Mouse (Mus musculus) CH12.LX (cell line): Measurements from ENCODE around the gene Kyat1. TPM values are rescaled to one million over a fixed set of nuclear protein-coding genes. Genes with fewer than 3 reads are reported as not detected.

Source experiments
- DNase-seq: peaks from one replicate; pipeline ENCODE4 v3.0.0-alpha.2; 2013; ENCODE audit errors: extremely low read depth
- H3K27ac ChIP-seq: 2 replicates; pipeline ENCODE4 v1.5.1; 2012; ENCODE audit warnings: low read depth, mild to moderate bottlenecking, control low read depth, moderate library complexity; ENCODE audit not compliant: insufficient read depth
- H3K27me3 ChIP-seq: replicated peaks from 2 replicates; pipeline ENCODE3; 2012; ENCODE audit warnings: inconsistent platforms
- H3K36me3 ChIP-seq, 2 experiments: replicated peaks in 1 of 2; 2 replicates each; pipeline versions ENCODE3 to v1.6.1; 2012; ENCODE audit warnings: inconsistent platforms in 1 of 2, low read length in 1 of 2, mild to moderate bottlenecking in 1 of 2, mixed read lengths in 1 of 2, moderate library complexity in 1 of 2; ENCODE audit not compliant: control insufficient read depth in 1 of 2, insufficient read depth in 1 of 2
- H3K4me1 ChIP-seq, 2 experiments: 2 replicates each; pipeline ENCODE4 v1.6.1; 2012; ENCODE audit warnings: inconsistent platforms in 1 of 2, moderate library complexity in 1 of 2; ENCODE audit not compliant: insufficient read depth in 2 of 2, control insufficient read depth in 1 of 2
- H3K4me2 ChIP-seq: 2 replicates; pipeline ENCODE4 v1.6.1; 2012; ENCODE audit warnings: low read depth, mild to moderate bottlenecking, control low read depth; ENCODE audit not compliant: poor library complexity, insufficient read depth, severe bottlenecking
- H3K4me3 ChIP-seq, 3 experiments: fragments of 150-350 bp in 1 of 3; sonication (generic) in 1 of 3; replicated peaks in 1 of 3; 2 replicates each; pipeline versions ENCODE3 to v1.5.1; 2011 to 2012; ENCODE audit warnings: low read depth in 2 of 3, low read length in 2 of 3, mild to moderate bottlenecking in 2 of 3, moderate library complexity in 2 of 3, control low read depth in 1 of 3, improper control_type of control experiment in 1 of 3, inconsistent platforms in 1 of 3, mixed read lengths in 1 of 3; ENCODE audit not compliant: poor library complexity in 1 of 3
- H3K79me2 ChIP-seq: replicated peaks from 2 replicates; pipeline ENCODE4 v1.6.1; 2012; ENCODE audit warnings: mild to moderate bottlenecking, moderate library complexity; ENCODE audit not compliant: control insufficient read depth, poor library complexity, insufficient read depth, severe bottlenecking; ENCODE audit errors: extremely low read depth
- H3K9ac ChIP-seq: 2 replicates; pipeline ENCODE4 v1.6.1; 2012; ENCODE audit warnings: low read depth, mild to moderate bottlenecking, control low read depth, moderate library complexity; ENCODE audit not compliant: insufficient read depth
- H3K9me3 ChIP-seq: replicated peaks from 2 replicates; pipeline ENCODE3; 2012; ENCODE audit warnings: low read length, inconsistent platforms, mixed read lengths
- BHLHE40 ChIP-seq: IDR thresholded peaks from 2 replicates; pipeline ENCODE4 v1.6.1; 2011; ENCODE audit warnings: mild to moderate bottlenecking, low read depth, low read length, improper control_type of control experiment
- CHD1 ChIP-seq: IDR thresholded peaks from 2 replicates; pipeline ENCODE4 v1.6.1; 2012; ENCODE audit warnings: low read depth, low read length, improper control_type of control experiment, inconsistent platforms
- CHD2 ChIP-seq: IDR thresholded peaks from 2 replicates; pipeline ENCODE4 v1.6.1; 2011; ENCODE audit warnings: low read length, improper control_type of control experiment
- CTCF ChIP-seq, 2 experiments: IDR thresholded peaks in 1 of 2; conservative IDR thresholded peaks in 1 of 2; 2 replicates each; pipeline ENCODE4 v1.5.1; 2011 to 2012; ENCODE audit warnings: low read depth in 2 of 2, low read length in 2 of 2, improper control_type of control experiment in 1 of 2, inconsistent platforms in 1 of 2, mild to moderate bottlenecking in 1 of 2, moderate library complexity in 1 of 2
- E2F4 ChIP-seq: IDR thresholded peaks from 2 replicates; pipeline ENCODE4 v1.6.1; 2011; ENCODE audit warnings: low read depth, low read length, improper control_type of control experiment; ENCODE audit not compliant: insufficient replicate concordance
- ELF1 ChIP-seq: IDR thresholded peaks from 2 replicates; pipeline ENCODE4 v1.6.1; 2014; ENCODE audit warnings: low read depth, mild to moderate bottlenecking, inconsistent platforms, low read length, improper control_type of control experiment
- EP300 ChIP-seq: IDR thresholded peaks from 2 replicates; pipeline ENCODE4 v1.6.1; 2011; ENCODE audit warnings: low read length, improper control_type of control experiment
- GABPA ChIP-seq: IDR thresholded peaks from 2 replicates; pipeline ENCODE4 v1.6.1; 2012; ENCODE audit warnings: low read depth, low read length, improper control_type of control experiment, inconsistent platforms; ENCODE audit not compliant: insufficient replicate concordance
- HCFC1 ChIP-seq: IDR thresholded peaks from 2 replicates; pipeline ENCODE4 v1.6.1; 2012; ENCODE audit warnings: low read depth, mild to moderate bottlenecking, inconsistent platforms, low read length, improper control_type of control experiment
- MYC ChIP-seq: IDR thresholded peaks from 2 replicates; pipeline ENCODE4 v1.6.1; 2011; ENCODE audit warnings: low read depth, mild to moderate bottlenecking, improper control_type of control experiment, low read length
- NELFE ChIP-seq: IDR thresholded peaks from 2 replicates; pipeline ENCODE4 v1.6.1; 2011; ENCODE audit warnings: low read depth, low read length, improper control_type of control experiment
- NRF1 ChIP-seq: IDR thresholded peaks from 2 replicates; pipeline ENCODE4 v1.6.1; 2014; ENCODE audit warnings: low read depth, mild to moderate bottlenecking, inconsistent platforms, low read length, improper control_type of control experiment, moderate library complexity
- PAX5 ChIP-seq: IDR thresholded peaks from 2 replicates; pipeline ENCODE4 v1.6.1; 2012; ENCODE audit warnings: low read length, inconsistent platforms, mixed read lengths
- POLR2A ChIP-seq: IDR thresholded peaks from 2 replicates; pipeline ENCODE4 v1.6.1; 2011; ENCODE audit warnings: low read depth, mild to moderate bottlenecking, improper control_type of control experiment, low read length
- RAD21 ChIP-seq: IDR thresholded peaks from 2 replicates; pipeline ENCODE4 v1.6.1; 2011; ENCODE audit warnings: low read depth, mild to moderate bottlenecking, low read length, improper control_type of control experiment, moderate library complexity
- TBP ChIP-seq: conservative IDR thresholded peaks from 2 replicates; pipeline ENCODE4 v1.6.1; 2011; ENCODE audit warnings: low read depth, low read length, improper control_type of control experiment
- UBTF ChIP-seq: IDR thresholded peaks from 2 replicates; pipeline ENCODE4 v1.6.1; 2012; ENCODE audit warnings: low read depth, mild to moderate bottlenecking, inconsistent platforms, low read length, improper control_type of control experiment, moderate library complexity
- dilution Hi-C: fragments of 300-500 bp; cut with MboI; formaldehyde crosslinking; loops from 2 replicates; pipeline ENCODE4 v1.14.3; 2020; ENCODE audit warnings: low sequenced_read_pairs; ENCODE audit not compliant: extremely low pct_unique_long_range_greater_than_20kb, extremely low pct_ligation_motif_present
- in situ Hi-C: fragments of 300-500 bp; cut with MboI; formaldehyde crosslinking; loops from 3 replicates; pipeline ENCODE4 v1.14.3; 2019; ENCODE audit warnings: low sequenced_read_pairs, low pct_ligation_motif_present, low pct_unique_long_range_greater_than_20kb, mixed read lengths
- polyA plus RNA-seq: library from polyadenylated mRNA; unstranded; fragments of >175 nt; gene quantifications from 2 replicates; pipeline ENCODE4 v1.2.1, GENCODE M21; 2012; ENCODE audit warnings: low read depth; ENCODE audit not compliant: insufficient read length
- total RNA-seq, 2 experiments: library from RNA; depleted of rRNA; stranded (reverse); fragments of 300-350 nt in 1 of 2; fragments of >200 nt in 1 of 2; gene quantifications; 2 replicates each; pipeline ENCODE4 v1.2.3; 2012 to 2014

Gene Kyat1
- total and polyA plus RNA-seq, 3 experiments: 5.0 to 7.0 (median 5.4) TPM

GRCm38 (mm10) chr2:30253809-30254208, 48.2 kb upstream of the Kyat1 start:
- H3K9ac ChIP-seq: no peak overlapping the region
- dilution Hi-C loops: no loop called here
- H3K4me3 ChIP-seq: no peak overlapping the region
- no peak overlapping the region for H3K27ac ChIP-seq
- TF ChIP-seq CHD1 (no peak), NRF1 (no peak), NELFE (no peak), POLR2A (no peak), PAX5 (no peak), MYC (no peak), TBP (no peak), EP300 (no peak), GABPA (no peak)
- DNase-seq: no peak
- in situ Hi-C loops: no loop called here
- H3K4me2 ChIP-seq: no peak overlapping the region
- no peaks in the 10 kb centered on the region for H3K27me3 ChIP-seq
- peaks cover 24 to 46% of the 10 kb centered on the region in 2 experiments for H3K4me1 ChIP-seq
- H3K79me2 ChIP-seq: no peaks in the 10 kb centered on the region
- H3K9me3 ChIP-seq: no peaks in the 10 kb centered on the region
- peaks cover 32 to 61% of the 10 kb centered on the region in 2 experiments for H3K36me3 ChIP-seq

- in situ Hi-C loops (no loop called here), dilution Hi-C loops (no loop called here)
- Histone ChIP-seq H3K36me3 (peaks cover 25 to 61% of the 10 kb centered on the region in 2 experiments), H3K27me3 (no peaks in the 10 kb centered on the region), H3K9me3 (no peaks in the 10 kb centered on the region), H3K79me2 (no peaks in the 10 kb centered on the region), H3K4me2 (no peak overlapping the region), H3K4me1 (peaks cover 15 to 36% of the 10 kb centered on the region in 2 experiments), H3K27ac (no peak overlapping the region), H3K4me3 (no peak overlapping the region), H3K9ac (no peak overlapping the region)
- TF ChIP-seq CHD2 (no peak), UBTF (no peak), HCFC1 (no peak), PAX5 (no peak), BHLHE40 (no peak), GABPA (no peak), E2F4 (no peak), TBP (no peak), CTCF (conservative IDR thresholded peaks at IDR 0.05 in 1 of 2, IDR thresholded peaks at IDR 0.05 in 1 of 2; ENCODE audit: low read depth in 2 of 2, low read length in 2 of 2) (no peak), ELF1 (no peak), NRF1 (no peak), RAD21 (no peak), NELFE (no peak)
- no peak for DNase-seq
Observed at GRCm38 (mm10) chr2:30252521-30252920, 46.9 kb upstream of the Kyat1 start.
